Mouse (Mus musculus): ENCODE results near the gene Meltf. TPM values are rescaled to one million over a fixed set of nuclear protein-coding genes. Genes with fewer than 3 reads are reported as not detected.

Meltf gene
- polyA plus RNA-seq, 2 experiments, result 0.03 to 0.06 TPM

- no peak for TF ChIP-seq EP300 (IDR thresholded peaks at IDR 0.05; ENCODE audit: low read depth)
- TF ChIP-seq CTCF (IDR thresholded peaks at IDR 0.05; ENCODE audit: low read depth), result no peak
- no peak for ATAC-seq (ENCODE audit: insufficient read depth)
- no peak overlapping the region for H3K9ac ChIP-seq (replicated peaks)
Observed at GRCm38 (mm10) chr16:31935091-31935979, 56.7 kb downstream of the Meltf start.

DNA sequence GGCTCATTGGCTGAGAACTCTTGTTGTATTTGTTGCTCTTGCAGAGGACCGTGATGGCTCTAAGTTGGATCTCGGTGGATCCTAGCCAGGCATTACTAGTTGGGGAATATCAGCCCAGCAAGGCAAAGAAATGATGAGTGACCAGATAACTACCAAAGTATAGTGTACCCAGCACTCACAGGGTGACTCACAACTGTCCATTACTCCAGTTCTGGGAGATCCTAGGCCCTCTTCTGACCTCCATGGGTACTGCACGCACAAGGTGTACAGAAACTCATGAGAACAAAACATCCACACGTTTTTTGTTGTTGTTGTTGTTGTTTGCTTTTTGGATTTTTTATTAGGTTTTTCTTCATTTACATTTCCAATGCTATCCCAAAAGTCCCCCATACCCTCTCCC, 58.0 kb downstream of the Meltf start:
- WGBS (ENCODE audit: insufficient replicate concordance), result 65% methylated on average over 4 of the region's 4 CpGs
- peaks cover 37% of the 10 kb centered on the region for H3K27me3 ChIP-seq (ENCODE audit: control insufficient read depth, insufficient read depth, low read length)
- H3K4me3 ChIP-seq (ENCODE audit: insufficient read depth in 1 of 2, low read depth in 2 of 2, low read length in 2 of 2), result no peak overlapping the region
- no peak for TF ChIP-seq EP300 (IDR thresholded peaks at IDR 0.05; ENCODE audit: low read depth)
- no peak for TF ChIP-seq CTCF (IDR thresholded peaks at IDR 0.05; ENCODE audit: low read depth)
- no peak for ATAC-seq (ENCODE audit: insufficient read depth)
- H3K36me3 ChIP-seq (replicated peaks; ENCODE audit: control insufficient read depth, insufficient read depth, low read depth), result no peaks in the 10 kb centered on the region
- H3K4me1 ChIP-seq (replicated peaks; ENCODE audit: control insufficient read depth in 2 of 2, insufficient read depth in 2 of 2, low read length in 1 of 2), result peaks cover 0 to 3% of the 10 kb centered on the region in 2 experiments; a peak in 2 of 4 replicates
- DNase-seq (ENCODE audit: low read depth in 3 of 3, low spot score in 3 of 3), result no peak
- H3K27ac ChIP-seq, result no peak overlapping the region
- no peaks in the 10 kb centered on the region for H3K9me3 ChIP-seq (ENCODE audit: control insufficient read depth, low read length)
- no peak overlapping the region for H3K9ac ChIP-seq (replicated peaks)
- no peak overlapping the region for H3K4me2 ChIP-seq (ENCODE audit: low read depth)

More at GRCm38 (mm10) chr16:31935091-31935979, 56.7 kb downstream of the Meltf start:
- peak overlapping the region; percentile 41 for H3K4me2 ChIP-seq (ENCODE audit: low read depth)
- H3K9me3 ChIP-seq (ENCODE audit: control insufficient read depth, low read length), result no peaks in the 10 kb centered on the region
- 5% methylated on average over 36 of the region's 36 CpGs for WGBS (ENCODE audit: insufficient replicate concordance)
- no peak for DNase-seq (ENCODE audit: low read depth in 3 of 3, low spot score in 3 of 3)
- H3K27ac ChIP-seq, result no peak overlapping the region
- H3K27me3 ChIP-seq (ENCODE audit: control insufficient read depth, insufficient read depth, low read length), result peaks cover 37% of the 10 kb centered on the region
- H3K36me3 ChIP-seq (replicated peaks; ENCODE audit: control insufficient read depth, insufficient read depth, low read depth), result no peaks in the 10 kb centered on the region
- peak overlapping the region; percentile 2 to 10; a peak in 2 of 4 replicates for H3K4me3 ChIP-seq (ENCODE audit: insufficient read depth in 1 of 2, low read depth in 2 of 2, low read length in 2 of 2)
- H3K4me1 ChIP-seq (replicated peaks; ENCODE audit: control insufficient read depth in 2 of 2, insufficient read depth in 2 of 2, low read length in 1 of 2), result no peaks in the 10 kb centered on the region

GRCm38 (mm10) chr16:31938856-31939255, 60.2 kb downstream of the Meltf start:
- 33% methylated on average over 6 of the region's 6 CpGs for WGBS (ENCODE audit: insufficient replicate concordance)
- Histone ChIP-seq H3K27ac (no peak overlapping the region), H3K9ac (replicated peaks) (no peak overlapping the region), H3K9me3 (ENCODE audit: control insufficient read depth, low read length) (no peaks in the 10 kb centered on the region), H3K4me3 (ENCODE audit: insufficient read depth in 1 of 2, low read depth in 2 of 2, low read length in 2 of 2) (no peak overlapping the region), H3K27me3 (ENCODE audit: control insufficient read depth, insufficient read depth, low read length) (peaks cover 25% of the 10 kb centered on the region), H3K4me2 (ENCODE audit: low read depth) (no peak overlapping the region), H3K4me1 (replicated peaks; ENCODE audit: control insufficient read depth in 2 of 2, insufficient read depth in 2 of 2, low read length in 1 of 2) (peaks cover 0 to 3% of the 10 kb centered on the region in 2 experiments; a peak in 2 of 4 replicates), H3K36me3 (replicated peaks; ENCODE audit: control insufficient read depth, insufficient read depth, low read depth) (no peaks in the 10 kb centered on the region)
- ATAC-seq (ENCODE audit: insufficient read depth) (no peak), DNase-seq (ENCODE audit: low read depth in 3 of 3, low spot score in 3 of 3) (no peak)
- TF ChIP-seq CTCF (IDR thresholded peaks at IDR 0.05; ENCODE audit: low read depth), result no peak
- TF ChIP-seq EP300 (IDR thresholded peaks at IDR 0.05; ENCODE audit: low read depth), result no peak

DNA sequence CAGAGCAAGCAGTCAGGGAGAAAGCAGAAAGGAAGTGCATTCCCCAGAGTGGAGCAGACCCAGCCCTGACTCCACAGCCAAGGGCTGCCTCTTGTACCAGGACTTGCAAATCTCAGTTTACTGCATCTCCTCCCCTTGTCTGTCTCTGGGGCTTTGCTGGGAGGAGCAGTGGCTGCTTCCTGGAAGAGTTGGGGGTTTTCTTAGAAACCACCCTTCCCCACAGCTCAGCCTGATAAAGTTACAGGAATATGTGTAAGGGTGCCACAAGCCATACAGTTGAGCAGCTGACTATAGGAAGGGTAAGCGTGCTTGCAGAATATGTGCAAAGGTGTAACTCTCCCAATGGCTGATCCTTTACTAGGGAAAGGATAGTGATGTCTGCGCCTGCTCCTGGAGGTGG, 62.0 kb downstream of the Meltf start:
- no peak overlapping the region for H3K27ac ChIP-seq
- 25% methylated on average over 2 of the region's 2 CpGs for WGBS (ENCODE audit: insufficient replicate concordance)
- H3K9ac ChIP-seq (replicated peaks), result no peak overlapping the region
- TF ChIP-seq EP300 (IDR thresholded peaks at IDR 0.05; ENCODE audit: low read depth), result no peak
- no peak for TF ChIP-seq CTCF (IDR thresholded peaks at IDR 0.05; ENCODE audit: low read depth)
- ATAC-seq (ENCODE audit: insufficient read depth), result peak; percentile 42; the same call in 1 of the 2 replicates
- H3K27me3 ChIP-seq (ENCODE audit: control insufficient read depth, insufficient read depth, low read length), result peaks cover 8% of the 10 kb centered on the region
- H3K4me2 ChIP-seq (ENCODE audit: low read depth), result no peak overlapping the region
- no peak for DNase-seq (ENCODE audit: low read depth in 3 of 3, low spot score in 3 of 3)
- no peak overlapping the region for H3K4me3 ChIP-seq (ENCODE audit: insufficient read depth in 1 of 2, low read depth in 2 of 2, low read length in 2 of 2)
- no peaks in the 10 kb centered on the region for H3K9me3 ChIP-seq (ENCODE audit: control insufficient read depth, low read length)
- H3K36me3 ChIP-seq (replicated peaks; ENCODE audit: control insufficient read depth, insufficient read depth, low read depth), result no peaks in the 10 kb centered on the region
- H3K4me1 ChIP-seq (replicated peaks; ENCODE audit: control insufficient read depth in 2 of 2, insufficient read depth in 2 of 2, low read length in 1 of 2), result peaks cover 0 to 3% of the 10 kb centered on the region in 2 experiments; a peak in 2 of 4 replicates

DNA sequence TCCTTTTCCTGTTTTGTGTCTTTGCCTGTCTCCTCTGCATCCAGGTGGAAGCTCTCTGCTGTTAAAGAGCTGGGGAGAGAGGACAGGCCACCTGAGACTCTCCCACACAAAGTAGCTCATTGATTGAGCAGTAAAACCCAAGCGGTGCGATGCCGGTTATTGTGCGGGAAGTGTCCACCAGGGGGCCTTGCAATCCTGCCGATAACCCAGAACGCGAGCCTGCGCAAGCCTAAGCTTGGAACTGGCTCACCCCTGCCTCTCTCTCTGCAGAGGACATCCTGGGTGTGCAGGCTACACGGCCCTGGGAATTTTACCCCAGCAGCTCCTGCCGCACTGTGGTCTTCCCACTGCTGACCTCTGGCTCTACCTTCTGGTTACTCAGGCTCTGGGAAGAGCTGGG, 65.4 kb downstream of the Meltf start:
- Histone ChIP-seq H3K9me3 (ENCODE audit: control insufficient read depth, low read length) (no peaks in the 10 kb centered on the region), H3K4me1 (replicated peaks; ENCODE audit: control insufficient read depth in 2 of 2, insufficient read depth in 2 of 2, low read length in 1 of 2) (peaks cover 2 to 13% of the 10 kb centered on the region in 2 experiments; a peak in 3 of 4 replicates), H3K9ac (replicated peaks) (no peak overlapping the region), H3K4me2 (ENCODE audit: low read depth) (no peak overlapping the region), H3K4me3 (ENCODE audit: insufficient read depth in 1 of 2, low read depth in 2 of 2, low read length in 2 of 2) (no peak overlapping the region), H3K36me3 (replicated peaks; ENCODE audit: control insufficient read depth, insufficient read depth, low read depth) (no peaks in the 10 kb centered on the region), H3K27ac (no peak overlapping the region), H3K27me3 (ENCODE audit: control insufficient read depth, insufficient read depth, low read length) (no peaks in the 10 kb centered on the region)
- DNase-seq (ENCODE audit: low read depth in 3 of 3, low spot score in 3 of 3), result peak in 2 of 3 experiments; percentile 39 to 44
- TF ChIP-seq EP300 (IDR thresholded peaks at IDR 0.05; ENCODE audit: low read depth) (no peak), CTCF (IDR thresholded peaks at IDR 0.05; ENCODE audit: low read depth) (peak; percentile 93)
- no peak for ATAC-seq (ENCODE audit: insufficient read depth)
- WGBS (ENCODE audit: insufficient replicate concordance), result 3% methylated on average over 10 of the region's 10 CpGs
